Mouse (Mus musculus): Measurements from ENCODE around the gene Espl1.

The Espl1 gene

GRCm38 (mm10) chr15:102295633-102296367 lies at the start of gene Espl1:
TSS of gene Espl1 (plus strand) at chr15:102296266.
- peak; percentile 99 for ATAC-seq (ENCODE audit: insufficient number of reproducible peaks, low FRiP score, low TSS enrichment)

GRCm38 (mm10) chr15:102246866-102247251 lies 49.2 kb upstream of the Espl1 start:
- peak; percentile 81 for ATAC-seq (ENCODE audit: insufficient number of reproducible peaks, low FRiP score, low TSS enrichment)

- ATAC-seq (ENCODE audit: insufficient number of reproducible peaks, low FRiP score, low TSS enrichment): peak; percentile 15; the same call in 1 of the 2 replicates
Measured at GRCm38 (mm10) chr15:102247252-102248130, 48.6 kb upstream of the Espl1 start.

- ATAC-seq (ENCODE audit: insufficient number of reproducible peaks, low FRiP score, low TSS enrichment): no peak
Measured at GRCm38 (mm10) chr15:102248131-102248811, 47.8 kb upstream of the Espl1 start.

GRCm38 (mm10) chr15:102248812-102249191 lies 47.3 kb upstream of the Espl1 start:
- ATAC-seq (ENCODE audit: insufficient number of reproducible peaks, low FRiP score, low TSS enrichment): no peak

GRCm38 (mm10) chr15:102249251-102249691 lies 46.8 kb upstream of the Espl1 start:
- no peak for ATAC-seq (ENCODE audit: insufficient number of reproducible peaks, low FRiP score, low TSS enrichment)

GRCm38 (mm10) chr15:102249967-102250366 lies 46.1 kb upstream of the Espl1 start:
- ATAC-seq (ENCODE audit: insufficient number of reproducible peaks, low FRiP score, low TSS enrichment): no peak

GRCm38 (mm10) chr15:102250521-102250920 lies 45.5 kb upstream of the Espl1 start:
- ATAC-seq (ENCODE audit: insufficient number of reproducible peaks, low FRiP score, low TSS enrichment): no peak

- no peak for ATAC-seq (ENCODE audit: insufficient number of reproducible peaks, low FRiP score, low TSS enrichment)
Measured at GRCm38 (mm10) chr15:102255547-102256255, 40.4 kb upstream of the Espl1 start.

GRCm38 (mm10) chr15:102256431-102257201 lies 39.5 kb upstream of the Espl1 start:
- ATAC-seq (ENCODE audit: insufficient number of reproducible peaks, low FRiP score, low TSS enrichment): no peak

- ATAC-seq (ENCODE audit: insufficient number of reproducible peaks, low FRiP score, low TSS enrichment): peak; percentile 56
Measured at GRCm38 (mm10) chr15:102257202-102258075, 38.6 kb upstream of the Espl1 start, which contains the start of gene Rarg. TSS of gene Rarg (minus strand) at chr15:102257517.

- ATAC-seq (ENCODE audit: insufficient number of reproducible peaks, low FRiP score, low TSS enrichment): peak; percentile 38; the same call in 1 of the 2 replicates
Measured at GRCm38 (mm10) chr15:102258076-102258470, 38.0 kb upstream of the Espl1 start.

GRCm38 (mm10) chr15:102258581-102259253 lies 37.3 kb upstream of the Espl1 start:
- no peak for ATAC-seq (ENCODE audit: insufficient number of reproducible peaks, low FRiP score, low TSS enrichment)

- no peak for ATAC-seq (ENCODE audit: insufficient number of reproducible peaks, low FRiP score, low TSS enrichment)
Measured at GRCm38 (mm10) chr15:102262582-102262981, 33.5 kb upstream of the Espl1 start.

- ATAC-seq (ENCODE audit: insufficient number of reproducible peaks, low FRiP score, low TSS enrichment): no peak
Measured at GRCm38 (mm10) chr15:102263037-102263436, 33.0 kb upstream of the Espl1 start.

GRCm38 (mm10) chr15:102265548-102265947 lies 30.5 kb upstream of the Espl1 start:
- no peak for ATAC-seq (ENCODE audit: insufficient number of reproducible peaks, low FRiP score, low TSS enrichment)

- no peak for ATAC-seq (ENCODE audit: insufficient number of reproducible peaks, low FRiP score, low TSS enrichment)
Measured at GRCm38 (mm10) chr15:102270274-102270960, 25.6 kb upstream of the Espl1 start, which contains the start of gene Gm9918. TSS of gene Gm9918 (plus strand) at chr15:102270563.
